Mouse (Mus musculus): ENCODE measurements around the gene Lonp2. TPM values are rescaled to one million over a fixed set of nuclear protein-coding genes. Genes with fewer than 3 reads are reported as not detected.

The Lonp2 gene
- polyA plus RNA-seq, 1 experiment, result 31.4 TPM

- no peak overlapping the region for H3K4me3 ChIP-seq
- no peaks in the 10 kb centered on the region for H3K27me3 ChIP-seq (ENCODE audit: control insufficient read depth, insufficient read depth, insufficient read length)
- peaks cover 100% of the 10 kb centered on the region for H3K79me2 ChIP-seq (ENCODE audit: control insufficient read depth, insufficient read depth)
- no peak for TF ChIP-seq CEBPB (IDR thresholded peaks at IDR 0.05; ENCODE audit: insufficient read depth, poor library complexity, severe bottlenecking)
- H3K36me3 ChIP-seq (ENCODE audit: control insufficient read depth, insufficient read depth), result no peaks in the 10 kb centered on the region
- no peak overlapping the region for H3K4me2 ChIP-seq (ENCODE audit: low read depth)
- no peak overlapping the region for H3ac ChIP-seq (ENCODE audit: control insufficient read depth, insufficient read length)
Observed at GRCm38 (mm10) chr8:86734954-86735353, 111.1 kb downstream of the Lonp2 start.

- H3K27me3 ChIP-seq (ENCODE audit: control insufficient read depth, insufficient read depth, insufficient read length), result no peaks in the 10 kb centered on the region
- H3ac ChIP-seq (ENCODE audit: control insufficient read depth, insufficient read length), result no peak overlapping the region
- no peak overlapping the region for H3K4me3 ChIP-seq
- H3K4me2 ChIP-seq (ENCODE audit: low read depth), result peak overlapping the region; percentile 45
- H3K79me2 ChIP-seq (ENCODE audit: control insufficient read depth, insufficient read depth), result peaks cover 100% of the 10 kb centered on the region
- H3K36me3 ChIP-seq (ENCODE audit: control insufficient read depth, insufficient read depth), result no peaks in the 10 kb centered on the region
- TF ChIP-seq POLR2A (IDR thresholded peaks at IDR 0.05; ENCODE audit: insufficient read length, low read depth), result no peak
- TF ChIP-seq USF1 (IDR thresholded peaks at IDR 0.05; ENCODE audit: low read depth), result no peak
- TF ChIP-seq TCF3 (IDR thresholded peaks at IDR 0.05; ENCODE audit: insufficient read length, low read depth), result no peak
- TF ChIP-seq E2F4 (IDR thresholded peaks at IDR 0.05; ENCODE audit: insufficient read depth), result no peak
- TF ChIP-seq POLR2AphosphoS2 (IDR thresholded peaks at IDR 0.05; ENCODE audit: insufficient read length, low read depth), result no peak
- no peak for TF ChIP-seq MYOG (IDR thresholded peaks at IDR 0.05; ENCODE audit: control insufficient read depth in 1 of 3, insufficient read depth in 1 of 3, insufficient read length in 2 of 3, low read depth in 2 of 3)
- TF ChIP-seq MYOD1 (IDR thresholded peaks at IDR 0.05; ENCODE audit: control insufficient read depth in 1 of 3, insufficient read length in 2 of 3, low read depth in 2 of 3), result no peak
- no peak for TF ChIP-seq MAX (IDR thresholded peaks at IDR 0.05; ENCODE audit: low read depth)
- TF ChIP-seq TCF12 (IDR thresholded peaks at IDR 0.05; ENCODE audit: insufficient read depth, poor library complexity, severe bottlenecking), result no peak
- no peak for TF ChIP-seq CEBPB (IDR thresholded peaks at IDR 0.05; ENCODE audit: insufficient read depth, poor library complexity, severe bottlenecking)
- no peak for TF ChIP-seq REST (IDR thresholded peaks at IDR 0.05; ENCODE audit: insufficient read depth, insufficient read length)
- TF ChIP-seq SRF (IDR thresholded peaks at IDR 0.05; ENCODE audit: control insufficient read depth, insufficient read length, low read depth), result no peak
Observed at GRCm38 (mm10) chr8:86735446-86736111, 111.7 kb downstream of the Lonp2 start.

DNA sequence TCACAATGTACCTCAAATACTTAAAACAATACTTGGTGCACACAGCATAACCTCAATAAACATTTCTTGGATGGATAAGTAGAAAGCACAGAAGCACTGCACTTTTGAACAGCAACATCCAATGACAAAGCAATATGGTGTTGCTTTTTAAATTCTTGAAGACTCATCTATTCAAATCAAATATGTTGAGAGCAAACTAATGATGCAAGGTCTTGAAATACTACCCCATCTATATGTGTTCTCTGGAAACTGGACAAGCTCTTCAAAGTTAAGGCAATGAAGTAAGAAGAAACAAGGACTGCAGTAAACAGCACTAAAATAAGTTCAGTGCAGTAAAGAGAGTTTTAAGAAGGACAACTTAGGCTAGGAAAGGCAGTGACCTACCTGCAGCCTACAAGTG is 117.1 kb downstream of the Lonp2 start:
- H3K4me2 ChIP-seq (ENCODE audit: low read depth), result no peak overlapping the region
- no peak overlapping the region for H3K4me3 ChIP-seq
- H3K79me2 ChIP-seq (ENCODE audit: control insufficient read depth, insufficient read depth), result peaks cover 94% of the 10 kb centered on the region
- H3K27me3 ChIP-seq (ENCODE audit: control insufficient read depth, insufficient read depth, insufficient read length), result no peaks in the 10 kb centered on the region
- TF ChIP-seq E2F4 (IDR thresholded peaks at IDR 0.05; ENCODE audit: insufficient read depth), result no peak
- TF ChIP-seq CEBPB (IDR thresholded peaks at IDR 0.05; ENCODE audit: insufficient read depth, poor library complexity, severe bottlenecking), result peak; percentile 61; the same call in 1 of the 2 replicates
- TF ChIP-seq TCF12 (IDR thresholded peaks at IDR 0.05; ENCODE audit: insufficient read depth, poor library complexity, severe bottlenecking), result no peak
- TF ChIP-seq REST (IDR thresholded peaks at IDR 0.05; ENCODE audit: insufficient read depth, insufficient read length), result no peak
- TF ChIP-seq MAX (IDR thresholded peaks at IDR 0.05; ENCODE audit: low read depth), result no peak
- TF ChIP-seq MYOD1 (IDR thresholded peaks at IDR 0.05; ENCODE audit: control insufficient read depth in 1 of 3, insufficient read length in 2 of 3, low read depth in 2 of 3), result no peak
- no peaks in the 10 kb centered on the region for H3K36me3 ChIP-seq (ENCODE audit: control insufficient read depth, insufficient read depth)
- H3ac ChIP-seq (ENCODE audit: control insufficient read depth, insufficient read length), result no peak overlapping the region

DNA sequence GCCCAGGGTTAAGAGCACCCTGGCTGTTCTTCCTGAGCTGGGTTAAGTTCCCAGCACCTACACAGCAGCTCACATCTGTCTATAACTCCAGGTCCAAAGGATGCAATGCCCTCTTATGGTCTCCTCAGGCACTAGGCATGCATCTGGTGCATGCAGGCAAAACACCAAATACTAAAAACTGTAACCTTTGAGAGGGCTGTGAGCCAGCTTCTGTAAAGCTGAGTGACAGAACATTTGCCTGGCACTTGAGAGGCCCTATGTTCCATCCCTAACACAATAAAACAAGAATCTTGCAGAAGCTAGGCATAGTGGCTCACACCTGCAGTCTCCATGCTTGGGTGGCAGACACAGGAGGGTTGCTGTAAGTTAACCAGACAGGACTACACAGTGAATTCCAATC is 117.8 kb downstream of the Lonp2 start:
- no peak overlapping the region for H3K4me3 ChIP-seq
- no peaks in the 10 kb centered on the region for H3K27me3 ChIP-seq (ENCODE audit: control insufficient read depth, insufficient read depth, insufficient read length)
- H3K36me3 ChIP-seq (ENCODE audit: control insufficient read depth, insufficient read depth), result no peaks in the 10 kb centered on the region
- peaks cover 87% of the 10 kb centered on the region for H3K79me2 ChIP-seq (ENCODE audit: control insufficient read depth, insufficient read depth)
- H3ac ChIP-seq (ENCODE audit: control insufficient read depth, insufficient read length), result no peak overlapping the region
- no peak for TF ChIP-seq USF1 (IDR thresholded peaks at IDR 0.05; ENCODE audit: low read depth)
- TF ChIP-seq POLR2A (IDR thresholded peaks at IDR 0.05; ENCODE audit: insufficient read length, low read depth), result no peak
- TF ChIP-seq TCF3 (IDR thresholded peaks at IDR 0.05; ENCODE audit: insufficient read length, low read depth), result no peak
- TF ChIP-seq CEBPB (IDR thresholded peaks at IDR 0.05; ENCODE audit: insufficient read depth, poor library complexity, severe bottlenecking), result no peak
- TF ChIP-seq MYOD1 (IDR thresholded peaks at IDR 0.05; ENCODE audit: control insufficient read depth in 1 of 3, insufficient read length in 2 of 3, low read depth in 2 of 3), result no peak
- TF ChIP-seq E2F4 (IDR thresholded peaks at IDR 0.05; ENCODE audit: insufficient read depth), result no peak
- no peak for TF ChIP-seq POLR2AphosphoS2 (IDR thresholded peaks at IDR 0.05; ENCODE audit: insufficient read length, low read depth)
- TF ChIP-seq TCF12 (IDR thresholded peaks at IDR 0.05; ENCODE audit: insufficient read depth, poor library complexity, severe bottlenecking), result no peak
- no peak for TF ChIP-seq REST (IDR thresholded peaks at IDR 0.05; ENCODE audit: insufficient read depth, insufficient read length)
- TF ChIP-seq MYOG (IDR thresholded peaks at IDR 0.05; ENCODE audit: control insufficient read depth in 1 of 3, insufficient read depth in 1 of 3, insufficient read length in 2 of 3, low read depth in 2 of 3), result no peak
- no peak for TF ChIP-seq MAX (IDR thresholded peaks at IDR 0.05; ENCODE audit: low read depth)
- no peak for TF ChIP-seq SRF (IDR thresholded peaks at IDR 0.05; ENCODE audit: control insufficient read depth, insufficient read length, low read depth)
- H3K4me2 ChIP-seq (ENCODE audit: low read depth), result no peak overlapping the region

- Histone ChIP-seq H3ac (ENCODE audit: control insufficient read depth, insufficient read length) (no peak overlapping the region), H3K27me3 (ENCODE audit: control insufficient read depth, insufficient read depth, insufficient read length) (no peaks in the 10 kb centered on the region), H3K4me3 (no peak overlapping the region), H3K36me3 (ENCODE audit: control insufficient read depth, insufficient read depth) (no peaks in the 10 kb centered on the region), H3K79me2 (ENCODE audit: control insufficient read depth, insufficient read depth) (peaks cover 76% of the 10 kb centered on the region), H3K4me2 (ENCODE audit: low read depth) (peak overlapping the region; percentile 26)
- TF ChIP-seq CEBPB (IDR thresholded peaks at IDR 0.05; ENCODE audit: insufficient read depth, poor library complexity, severe bottlenecking), result no peak
- no peak for TF ChIP-seq TCF3 (IDR thresholded peaks at IDR 0.05; ENCODE audit: insufficient read length, low read depth)
- no peak for TF ChIP-seq USF1 (IDR thresholded peaks at IDR 0.05; ENCODE audit: low read depth)
- TF ChIP-seq MYOG (IDR thresholded peaks at IDR 0.05; ENCODE audit: control insufficient read depth in 1 of 3, insufficient read depth in 1 of 3, insufficient read length in 2 of 3, low read depth in 2 of 3), result no peak
- TF ChIP-seq E2F4 (IDR thresholded peaks at IDR 0.05; ENCODE audit: insufficient read depth), result no peak
- no peak for TF ChIP-seq SRF (IDR thresholded peaks at IDR 0.05; ENCODE audit: control insufficient read depth, insufficient read length, low read depth)
- no peak for TF ChIP-seq POLR2AphosphoS2 (IDR thresholded peaks at IDR 0.05; ENCODE audit: insufficient read length, low read depth)
- TF ChIP-seq MYOD1 (IDR thresholded peaks at IDR 0.05; ENCODE audit: control insufficient read depth in 1 of 3, insufficient read length in 2 of 3, low read depth in 2 of 3), result no peak
- TF ChIP-seq REST (IDR thresholded peaks at IDR 0.05; ENCODE audit: insufficient read depth, insufficient read length), result no peak
- TF ChIP-seq TCF12 (IDR thresholded peaks at IDR 0.05; ENCODE audit: insufficient read depth, poor library complexity, severe bottlenecking), result no peak
- no peak for TF ChIP-seq POLR2A (IDR thresholded peaks at IDR 0.05; ENCODE audit: insufficient read length, low read depth)
- no peak for TF ChIP-seq MAX (IDR thresholded peaks at IDR 0.05; ENCODE audit: low read depth)
Observed at GRCm38 (mm10) chr8:86742605-86743345, 118.9 kb downstream of the Lonp2 start.
